Mouse (Mus musculus): ENCODE results near the gene Ptprm.

The Ptprm gene

GRCm38 (mm10) chr17:66619996-66620656, 734.1 kb downstream of the Ptprm start:
- DNase-seq = no peak

GRCm38 (mm10) chr17:66619255-66619826, 734.9 kb downstream of the Ptprm start:
- DNase-seq = no peak

Data from cerebellum, postnatal 25 days (tissue).